Mouse (Mus musculus) ES-E14 (cell line): ENCODE measurements around the gene Edem3.

Source experiments
- HCFC1 ChIP-seq: IDR thresholded peaks from 2 replicates; pipeline ENCODE4 v1.6.1; 2012; ENCODE audit warnings: low read length, inconsistent platforms, borderline replicate concordance; ENCODE audit not compliant: insufficient read depth
- MAFK ChIP-seq: IDR thresholded peaks from 2 replicates; pipeline ENCODE4 v1.6.1; 2014; ENCODE audit warnings: mild to moderate bottlenecking, low read depth, low read length, inconsistent platforms; ENCODE audit not compliant: insufficient read depth

DNA sequence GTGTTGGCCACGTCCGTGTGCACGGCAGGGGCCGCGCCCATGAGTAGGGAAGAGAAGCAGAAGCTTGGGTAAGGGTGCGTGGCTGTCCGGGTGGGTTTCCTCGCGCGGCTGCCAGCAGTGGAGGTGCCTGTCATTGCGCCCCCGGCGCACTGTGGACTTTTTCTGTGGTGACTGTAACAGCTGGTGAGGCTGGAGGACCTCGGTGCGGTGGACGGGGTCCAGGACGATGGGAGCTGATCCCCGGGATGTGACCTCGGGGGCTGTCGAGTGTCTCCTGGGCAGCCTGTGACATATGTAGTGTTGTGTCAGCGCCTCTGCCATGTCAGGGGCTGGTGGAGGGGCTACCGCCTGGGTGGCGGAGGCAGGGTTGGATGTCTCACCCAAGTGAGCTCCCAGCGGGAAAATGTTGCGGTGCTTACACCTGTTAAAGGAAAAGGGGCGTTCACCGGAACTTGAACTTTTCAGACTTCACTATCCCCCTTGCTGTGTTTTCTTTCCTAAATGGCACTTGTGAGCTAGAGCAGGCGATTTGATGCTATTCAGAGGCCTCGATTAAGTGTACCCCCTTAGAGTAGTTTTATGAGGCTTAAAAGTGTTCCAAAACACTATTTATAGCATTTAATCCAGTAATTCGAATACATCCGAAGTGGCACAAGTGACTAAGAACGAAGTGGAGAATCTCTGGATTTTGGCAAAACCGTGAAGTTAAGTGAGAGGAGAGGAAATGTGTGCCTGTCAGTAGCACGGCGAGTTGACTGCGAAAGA is 671 bp downstream of the Edem3 start:
- TF ChIP-seq MAFK (no peak), HCFC1 (no peak)
